Mouse (Mus musculus) liver, adult 10 weeks (tissue): ENCODE results near the gene Gm6040. TPM values are rescaled to one million over a fixed set of nuclear protein-coding genes. Genes with fewer than 3 reads are reported as not detected.

Experiments
- polyA plus RNA-seq: library from polyadenylated mRNA; stranded (reverse); fragments of 350-450 nt; fragmentation: Illumina TruSeq; extraction: RNeasy Lipid Tissue Mini Kit (QIAGEN cat#74804); gene quantifications from one replicate; pipeline ENCODE4 v1.2.3, GENCODE M21; 2014; ENCODE audit warnings: low read depth, low replicate concordance

The Gm6040 gene
- not detected for polyA plus RNA-seq

GRCm38 (mm10) chr8:20921971-20922370 lies at the start of gene Gm6040:
Gm6040 (minus strand) TSS chr8:20922071.

GRCm38 (mm10) chr8:20944610-20945009 lies 22.7 kb upstream of the Gm6040 start, which contains the start of gene AY761185:
AY761185 (minus strand) TSS chr8:20944710.

GRCm38 (mm10) chr8:20902527-20902926 lies 19.3 kb downstream of the Gm6040 start, which contains the start of gene Gm15056:
Gm15056 (minus strand) TSS chr8:20902627.

GRCm38 (mm10) chr8:20892369-20892768 lies 29.5 kb downstream of the Gm6040 start, which contains the start of gene Defb33:
Defb33 (plus strand) TSS chr8:20892669.

Other genes starting within 250 kb of the Gm6040 start
- not detected for gene Defb33, start 29.4 kb downstream of the Gm6040 start, polyA plus RNA-seq
- not detected for gene Gm15056, start 19.4 kb downstream of the Gm6040 start, polyA plus RNA-seq
- not detected for gene AY761185, start 22.6 kb upstream of the Gm6040 start, polyA plus RNA-seq
- not detected for gene Defa21, start 103.5 kb upstream of the Gm6040 start, polyA plus RNA-seq
- not detected for gene Defa23, start 133.0 kb upstream of the Gm6040 start, polyA plus RNA-seq
- not detected for gene Defa35, start 143.0 kb upstream of the Gm6040 start, polyA plus RNA-seq
- gene Defa25, start 162.4 kb upstream of the Gm6040 start, polyA plus RNA-seq: not detected
- not detected for gene Gm14851, start 174.0 kb upstream of the Gm6040 start, polyA plus RNA-seq
- gene Defa30, start 212.6 kb upstream of the Gm6040 start, polyA plus RNA-seq: not detected
- gene Defa22, start 240.2 kb upstream of the Gm6040 start, polyA plus RNA-seq: not detected